Mouse (Mus musculus): ENCODE measurements around the gene Ffar1.

DNA sequence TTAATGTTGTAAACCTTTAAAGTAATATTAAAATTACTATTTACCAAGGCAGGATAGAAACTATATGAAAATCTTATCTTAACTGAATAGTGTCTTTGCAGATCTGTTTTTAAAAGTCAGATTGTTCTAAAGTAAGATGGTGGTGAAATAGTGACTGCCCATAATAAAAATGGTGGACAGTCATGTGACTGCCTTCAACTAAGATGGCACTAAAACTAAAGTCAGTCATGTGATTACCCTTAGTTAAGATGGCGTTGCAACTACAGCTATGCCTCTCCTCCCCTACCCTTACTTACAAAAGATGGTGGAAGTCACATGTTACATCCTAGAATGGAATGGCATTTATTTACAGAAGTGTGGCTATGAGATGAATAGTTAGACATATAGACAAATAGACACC lies 9.9 kb downstream of the Ffar1 start:
- TF ChIP-seq MAX (IDR thresholded peaks at IDR 0.05), result no peak
- TF ChIP-seq CTCF (IDR thresholded peaks at IDR 0.05; ENCODE audit: control insufficient read depth, insufficient read depth, insufficient read length), result no peak
- TF ChIP-seq MYOD1 (IDR thresholded peaks at IDR 0.05; ENCODE audit: control insufficient read depth, insufficient read length, low read depth), result no peak

Measured in C2C12 (cell line).